Mouse (Mus musculus): Measurements from ENCODE around the gene Nup37. TPM values are rescaled to one million over a fixed set of nuclear protein-coding genes. Genes with fewer than 3 reads are reported as not detected.

Nup37 gene
- polyA plus RNA-seq, 1 experiment from 2014 or later, result 42.4 TPM

GRCm38 (mm10) chr10:88227962-88228361 is 81.2 kb downstream of the Nup37 start:
- H3K27me3 ChIP-seq (replicated peaks), result no peaks in the 10 kb centered on the region
- ATAC-seq (ENCODE audit: insufficient number of reproducible peaks, low FRiP score), result no peak
- H3K9ac ChIP-seq, result no peak overlapping the region
- no peak overlapping the region for H3K4me3 ChIP-seq
- no peak overlapping the region for H3K4me2 ChIP-seq
- WGBS, result 93% methylated on average over 2 of the region's 2 CpGs
- no peaks in the 10 kb centered on the region for H3K4me1 ChIP-seq (replicated peaks)
- H3K9me3 ChIP-seq (replicated peaks), result no peaks in the 10 kb centered on the region
- peaks cover 15% of the 10 kb centered on the region for H3K36me3 ChIP-seq
- H3K27ac ChIP-seq (ENCODE audit: poor library complexity, severe bottlenecking), result no peak overlapping the region

Other genes with a start within 250 kb of the Nup37 start
- 0.92 and 1.2 TPM in 2 replicates for gene Pmch, start 55.9 kb upstream of the Nup37 start, polyA plus RNA-seq (2016; fragmentation: Nextera tagmentation; extraction: Ambion mirVana)
- 12.6 and 14.1 TPM in 2 replicates for gene Parpbp, start 51 bp upstream of the Nup37 start, polyA plus RNA-seq (2016; fragmentation: Nextera tagmentation; extraction: Ambion mirVana)
- 35.7 and 46.5 TPM in 2 replicates for gene Washc3, start 54.1 kb downstream of the Nup37 start, polyA plus RNA-seq (2016; fragmentation: Nextera tagmentation; extraction: Ambion mirVana)
- 0.91 and 1.2 TPM in 2 replicates for gene Dram1, start 232.1 kb downstream of the Nup37 start, polyA plus RNA-seq (2016; fragmentation: Nextera tagmentation; extraction: Ambion mirVana)
- gene Gnptab, start 232.1 kb downstream of the Nup37 start, polyA plus RNA-seq (2016; fragmentation: Nextera tagmentation; extraction: Ambion mirVana), result 11.2 and 12.8 TPM in 2 replicates